Mouse (Mus musculus): ENCODE measurements around the gene Sp3. TPM values are rescaled to one million over a fixed set of nuclear protein-coding genes. Genes with fewer than 3 reads are reported as not detected.

Gene Sp3
- total and polyA plus RNA-seq, 2 experiments from 2014 or later: 28.3 to 62.1 TPM

- ATAC-seq (ENCODE audit: insufficient read depth, low read depth) (peak; percentile 87), DNase-seq (ENCODE audit: low spot score) (peak; percentile 77)
- no peaks in the 10 kb centered on the region for H3K4me1 ChIP-seq (ENCODE audit: control insufficient read depth, insufficient read depth)
- no peaks in the 10 kb centered on the region for H3K36me3 ChIP-seq (replicated peaks; ENCODE audit: control insufficient read depth, insufficient read depth, low read length)
- no peaks in the 10 kb centered on the region for H3K9me3 ChIP-seq (replicated peaks; ENCODE audit: control insufficient read depth, low read length)
- 16% methylated on average over 3 of the region's 3 CpGs for WGBS
- H3K9ac ChIP-seq (replicated peaks; ENCODE audit: low read depth, low read length): no peak overlapping the region
- no peak overlapping the region for H3K4me2 ChIP-seq (ENCODE audit: low read depth, low read length)
- peak overlapping the region; percentile 69 for H3K27ac ChIP-seq (ENCODE audit: low read depth)
- H3K27me3 ChIP-seq (ENCODE audit: control insufficient read depth, insufficient read depth, low read length): no peaks in the 10 kb centered on the region
- no peak overlapping the region for H3K4me3 ChIP-seq (ENCODE audit: low read depth, low read length)
- TF ChIP-seq CTCF (IDR thresholded peaks at IDR 0.05; ENCODE audit: low read depth) (no peak), EP300 (IDR thresholded peaks at IDR 0.05; ENCODE audit: low read depth) (peak; percentile 69; the same call in 1 of the 2 replicates)
Measured at GRCm38 (mm10) chr2:72898094-72898781, 82.0 kb downstream of the Sp3 start.

- no peak overlapping the region for H3K27ac ChIP-seq (ENCODE audit: low read depth)
- ATAC-seq (ENCODE audit: insufficient read depth, low read depth): no peak
- TF ChIP-seq CTCF (IDR thresholded peaks at IDR 0.05; ENCODE audit: low read depth): no peak
- TF ChIP-seq EP300 (IDR thresholded peaks at IDR 0.05; ENCODE audit: low read depth): no peak
Measured at GRCm38 (mm10) chr2:72889806-72890205, 90.4 kb downstream of the Sp3 start.

More at GRCm38 (mm10) chr2:72889806-72890205, 90.4 kb downstream of the Sp3 start:
- no peaks in the 10 kb centered on the region for H3K27me3 ChIP-seq (ENCODE audit: control insufficient read depth, insufficient read depth, low read length)
- no peak overlapping the region for H3K4me2 ChIP-seq (ENCODE audit: low read depth, low read length)
- no peaks in the 10 kb centered on the region for H3K36me3 ChIP-seq (replicated peaks; ENCODE audit: control insufficient read depth, insufficient read depth, low read length)
- H3K4me3 ChIP-seq (ENCODE audit: low read depth, low read length): no peak overlapping the region
- peaks cover 9% of the 10 kb centered on the region for H3K4me1 ChIP-seq (ENCODE audit: control insufficient read depth, insufficient read depth)
- H3K9ac ChIP-seq (replicated peaks; ENCODE audit: low read depth, low read length): no peak overlapping the region
- H3K9me3 ChIP-seq (replicated peaks; ENCODE audit: control insufficient read depth, low read length): no peaks in the 10 kb centered on the region
- DNase-seq (ENCODE audit: low spot score): peak; percentile 30

Small RNAs within 50 kb of the gene (microRNA-seq; reads per million reads assigned to microRNA genes)
- not detected for gene Gm25960

Other genes with a start within 250 kb of the Sp3 start
- gene Gm11084, start 6.3 kb upstream of the Sp3 start, total RNA-seq (2014; rRNA removed; ENCODE audit: low replicate concordance): not detected in 2 replicates
- not detected in 2 replicates for gene Gm11084, start 6.3 kb upstream of the Sp3 start, polyA plus RNA-seq (2015; fragmentation: Nextera tagmentation; extraction: Ambion mirVana)
- gene Ola1, start 238.5 kb upstream of the Sp3 start, total RNA-seq (2014; rRNA removed; ENCODE audit: low replicate concordance): 33.3 and 34.6 TPM in 2 replicates
- 66.2 and 67.0 TPM in 2 replicates for gene Ola1, start 238.5 kb upstream of the Sp3 start, polyA plus RNA-seq (2015; fragmentation: Nextera tagmentation; extraction: Ambion mirVana)

Data from heart, postnatal 0 days (tissue).